Mouse (Mus musculus) kidney, adult 2 months (tissue): ENCODE results near the gene Foxp1.

ENCODE experiments used
- CTCF ChIP-seq: fragments of 200-500 bp; conservative IDR thresholded peaks from 2 replicates; pipeline ENCODE4 v1.5.1; 2011; ENCODE audit warnings: low read depth, mild to moderate bottlenecking, control low read depth, low read length, moderate library complexity, mixed read lengths; ENCODE audit not compliant: insufficient read depth, insufficient read length
- POLR2A ChIP-seq: fragments of 200-500 bp; IDR thresholded peaks from one replicate; pipeline ENCODE4 v1.6.1; 2011; ENCODE audit warnings: low read depth, low read length, control low read depth

DNA sequence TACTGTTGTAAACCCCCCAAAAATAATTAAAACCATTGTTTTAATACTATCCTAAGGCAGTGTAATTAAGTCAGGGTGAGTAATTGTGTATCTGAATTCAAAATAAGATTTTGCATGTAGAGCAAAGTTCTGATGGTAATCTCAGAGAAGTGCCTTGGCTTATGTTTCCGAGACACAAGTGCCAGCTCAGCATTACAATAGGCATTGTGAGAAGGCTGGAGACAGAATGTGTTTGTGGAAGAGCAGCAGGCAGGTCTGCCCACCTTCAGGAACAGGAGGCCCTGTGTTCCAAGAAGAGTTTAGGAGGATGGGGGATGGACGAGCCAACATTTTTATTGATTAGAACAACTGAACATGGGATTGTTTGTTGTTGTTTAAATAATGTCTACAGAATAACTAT is 6.5 kb upstream of the Foxp1 start:
- no peak for TF ChIP-seq POLR2A
- TF ChIP-seq CTCF = no peak
